Mouse (Mus musculus): ENCODE data around the gene Arhgap4.

The Arhgap4 gene

GRCm38 (mm10) chrX:73914827-73915703 is 6.6 kb downstream of the Arhgap4 start:
- peak; percentile 80 for DNase-seq (ENCODE audit: low read depth, low spot score)

GRCm38 (mm10) chrX:73911588-73911987 is 10.1 kb downstream of the Arhgap4 start:
- no peak for DNase-seq (ENCODE audit: low read depth, low spot score)

GRCm38 (mm10) chrX:73911156-73911555 is 10.5 kb downstream of the Arhgap4 start:
- DNase-seq (ENCODE audit: low read depth, low spot score): no peak

- DNase-seq (ENCODE audit: low read depth, low spot score): no peak
Observed at GRCm38 (mm10) chrX:73910451-73910850, 11.2 kb downstream of the Arhgap4 start.

- no peak for DNase-seq (ENCODE audit: low read depth, low spot score)
Observed at GRCm38 (mm10) chrX:73910049-73910448, 11.6 kb downstream of the Arhgap4 start.

GRCm38 (mm10) chrX:73897959-73898358 is 23.7 kb downstream of the Arhgap4 start:
- no peak for DNase-seq (ENCODE audit: low read depth, low spot score)

GRCm38 (mm10) chrX:73895719-73896118 is 26.0 kb downstream of the Arhgap4 start, which contains the start of gene L1cam:
Gene L1cam (minus strand): TSS chrX:73896105.
- DNase-seq (ENCODE audit: low read depth, low spot score): peak; percentile 21

- no peak for DNase-seq (ENCODE audit: low read depth, low spot score)
Observed at GRCm38 (mm10) chrX:73892833-73893232, 28.8 kb downstream of the Arhgap4 start.

GRCm38 (mm10) chrX:73891551-73892152 is 30.0 kb downstream of the Arhgap4 start, which contains the start of gene Avpr2:
Gene Avpr2 (plus strand): TSS chrX:73892102.
- DNase-seq (ENCODE audit: low read depth, low spot score): no peak

GRCm38 (mm10) chrX:73881463-73881862 is 40.2 kb downstream of the Arhgap4 start:
- DNase-seq (ENCODE audit: low read depth, low spot score): no peak

- no peak for DNase-seq (ENCODE audit: low read depth, low spot score)
Observed at GRCm38 (mm10) chrX:73881036-73881427, 40.6 kb downstream of the Arhgap4 start.

- DNase-seq (ENCODE audit: low read depth, low spot score): no peak
Observed at GRCm38 (mm10) chrX:73880194-73881035, 41.3 kb downstream of the Arhgap4 start.

- DNase-seq (ENCODE audit: low read depth, low spot score): no peak
Observed at GRCm38 (mm10) chrX:73877014-73877413, 44.7 kb downstream of the Arhgap4 start.

GRCm38 (mm10) chrX:73875881-73876280 is 45.8 kb downstream of the Arhgap4 start:
- DNase-seq (ENCODE audit: low read depth, low spot score): no peak

- no peak for DNase-seq (ENCODE audit: low read depth, low spot score)
Observed at GRCm38 (mm10) chrX:73871956-73872355, 49.7 kb downstream of the Arhgap4 start.

GRCm38 (mm10) chrX:73871474-73871873 is 50.2 kb downstream of the Arhgap4 start:
- DNase-seq (ENCODE audit: low read depth, low spot score): no peak

- no peak for DNase-seq (ENCODE audit: low read depth, low spot score)
Observed at GRCm38 (mm10) chrX:73869334-73869733, 52.3 kb downstream of the Arhgap4 start.

GRCm38 (mm10) chrX:73867852-73868251 is 53.8 kb downstream of the Arhgap4 start:
- DNase-seq (ENCODE audit: low read depth, low spot score): peak; percentile 32

- DNase-seq (ENCODE audit: low read depth, low spot score): no peak
Observed at GRCm38 (mm10) chrX:73867256-73867655, 54.4 kb downstream of the Arhgap4 start.

- no peak for DNase-seq (ENCODE audit: low read depth, low spot score)
Observed at GRCm38 (mm10) chrX:73864692-73865091, 57.0 kb downstream of the Arhgap4 start.

- DNase-seq (ENCODE audit: low read depth, low spot score): no peak
Observed at GRCm38 (mm10) chrX:73855087-73855408, 66.6 kb downstream of the Arhgap4 start.

Measured in c-Kit-negative CD71-positive TER-119-positive erythroid progenitor cells, embryonic 14.5 days (primary cell).